31 mouse cellular contexts compared by ENCODE assay signal in the genomic region with DNA sequence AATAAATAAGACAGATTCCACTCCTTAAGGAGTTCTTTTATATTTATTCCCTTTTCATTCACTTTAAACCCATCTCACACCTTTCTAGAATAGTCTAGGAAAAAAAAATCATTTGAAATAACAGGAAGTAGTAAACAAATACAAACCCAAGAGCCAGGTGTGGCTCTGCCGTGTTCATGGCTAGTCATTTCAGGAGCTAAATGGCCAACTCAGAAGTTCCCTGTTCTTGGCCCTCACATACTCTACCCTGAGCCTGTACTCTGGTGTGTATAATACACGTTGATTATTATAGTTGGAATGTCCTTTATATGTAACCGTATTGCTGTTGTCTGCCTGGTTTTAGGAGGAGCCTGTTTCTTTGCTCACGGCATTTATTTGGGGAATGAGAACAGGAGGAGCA.
"Had no signal": no experiment of that assay in that cellular context is flagged by ENCODE, and none has a peak within 500 bp of the region (broad histone marks: within the 10 kb centered on the region; RNA-seq: fewer than 3 reads in every experiment).

No protein-coding gene starts in this region.

- H3K4me1 ChIP-seq: liver, embryonic 12.5 days; liver, embryonic 13.5 days; liver, embryonic 15.5 days; lung, embryonic 15.5 days had no signal

- H3K27me3 ChIP-seq: limb, embryonic 12.5 days; limb, embryonic 13.5 days; limb, embryonic 15.5 days; liver, embryonic 12.5 days; liver, embryonic 13.5 days; liver, embryonic 15.5 days; lung, embryonic 15.5 days; megakaryocyte, embryonic 14.5 days; midbrain, embryonic 12.5 days; midbrain, embryonic 15.5 days; neural tube, embryonic 12.5 days had no signal

- DNase-seq: liver; liver, embryonic 13.5 days; liver, postnatal 0 days; lung, adult 18-20 months; lung, adult 2 months; lung, embryonic 14.5 days; lung, postnatal 10 days; lung, postnatal 14 days; lung, postnatal 36 days; lung, postnatal 4 days; midbrain, embryonic 14.5 days had no signal

- H3K9me3 ChIP-seq: limb, embryonic 10.5 days; limb, embryonic 12.5 days; limb, embryonic 13.5 days; limb, embryonic 15.5 days; liver, embryonic 12.5 days; liver, embryonic 13.5 days; liver, embryonic 15.5 days; lung, embryonic 15.5 days; megakaryocyte, embryonic 14.5 days; midbrain, embryonic 10.5 days; midbrain, embryonic 12.5 days; midbrain, embryonic 13.5 days; midbrain, embryonic 15.5 days; neural tube, embryonic 12.5 days had no signal

- H3K4me2 ChIP-seq: limb, embryonic 12.5 days; limb, embryonic 13.5 days; limb, embryonic 15.5 days; liver, embryonic 11.5 days; liver, embryonic 12.5 days; liver, embryonic 13.5 days; liver, embryonic 15.5 days; lung, embryonic 14.5 days; lung, embryonic 15.5 days; midbrain, embryonic 11.5 days; midbrain, embryonic 12.5 days; midbrain, embryonic 13.5 days; midbrain, embryonic 15.5 days; neural tube, embryonic 12.5 days had no signal

- ATAC-seq: liver, embryonic 12.5 days; liver, postnatal 0 days; lung, postnatal 0 days; midbrain, embryonic 13.5 days; midbrain, embryonic 15.5 days; midbrain, embryonic 16.5 days had no signal

- H3K27ac ChIP-seq: limb, embryonic 10.5 days; limb, embryonic 12.5 days; limb, embryonic 13.5 days; limb, embryonic 15.5 days; liver, embryonic 12.5 days; liver, embryonic 13.5 days; liver, embryonic 14.5 days; liver, embryonic 15.5 days; lung, embryonic 15.5 days; macrophage; midbrain, embryonic 12.5 days; midbrain, embryonic 13.5 days; midbrain, embryonic 15.5 days; neural tube, embryonic 12.5 days had no signal

- H3K4me3 ChIP-seq: limb, embryonic 10.5 days; limb, embryonic 12.5 days; limb, embryonic 13.5 days; limb, embryonic 15.5 days; liver, embryonic 12.5 days; liver, embryonic 13.5 days; liver, embryonic 15.5 days; lung, embryonic 15.5 days; megakaryocyte, embryonic 14.5 days; midbrain, embryonic 10.5 days; midbrain, embryonic 12.5 days; midbrain, embryonic 13.5 days; midbrain, embryonic 15.5 days; myocyte; neural tube, embryonic 12.5 days had no signal

- H3K9ac ChIP-seq: limb, embryonic 12.5 days; limb, embryonic 13.5 days; limb, embryonic 15.5 days; liver, embryonic 12.5 days; liver, embryonic 13.5 days; liver, embryonic 14.5 days; liver, embryonic 15.5 days; liver, postnatal 0 days; lung, embryonic 14.5 days; lung, embryonic 15.5 days; midbrain, embryonic 12.5 days; midbrain, embryonic 13.5 days; midbrain, embryonic 15.5 days; neural tube, embryonic 12.5 days had no signal

- H3K36me3 ChIP-seq: limb, embryonic 10.5 days; limb, embryonic 12.5 days; limb, embryonic 13.5 days; limb, embryonic 15.5 days; liver, embryonic 12.5 days; liver, embryonic 13.5 days; liver, embryonic 15.5 days; lung, embryonic 15.5 days; midbrain, embryonic 10.5 days; midbrain, embryonic 12.5 days; midbrain, embryonic 13.5 days; midbrain, embryonic 15.5 days; neural tube, embryonic 12.5 days had no signal
